Mouse (Mus musculus): ENCODE measurements around the gene Txnip. TPM values are rescaled to one million over a fixed set of nuclear protein-coding genes. Genes with fewer than 3 reads are reported as not detected.
"Not testable (repeated sequence)": the region's sequence is repeated elsewhere in the genome, so short reads cannot be mapped to it uniquely, and the experiment has no call there.

Txnip gene
- polyA plus RNA-seq (2015; fragmentation: Nextera tagmentation; extraction: Ambion mirVana), result 468 and 502 TPM in 2 replicates

DNA sequence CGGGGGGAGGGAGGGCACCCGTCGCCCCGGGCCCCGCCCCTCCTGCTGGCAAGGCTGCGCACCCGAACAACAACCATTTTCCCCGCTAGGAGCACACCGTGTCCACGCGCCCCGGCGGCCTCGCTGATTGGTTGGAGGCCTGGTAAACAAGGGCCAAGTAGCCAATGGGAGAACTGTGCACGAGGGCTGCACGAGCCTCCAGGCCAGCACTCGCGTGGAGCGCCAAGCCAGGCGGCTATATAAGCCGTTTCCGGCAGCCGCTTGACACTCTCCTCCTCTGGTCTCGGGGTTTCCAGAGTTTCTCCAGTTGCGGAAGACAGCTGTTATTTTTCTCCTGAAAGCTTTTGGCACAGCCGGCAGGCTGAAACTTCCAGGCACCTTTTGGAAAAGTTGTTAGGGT, at the start of gene Txnip:
TSS of gene Txnip (plus strand) at position 264 of the 400 bp plus-strand sequence.
- peaks cover 29% of the 10 kb centered on the region for H3K36me3 ChIP-seq (ENCODE audit: insufficient read depth, low read length)
- H3K9ac ChIP-seq (replicated peaks; ENCODE audit: low read depth), result peak within 1 kb of the TSS; percentile 100
- 0% methylated on average over 26 of the region's 26 CpGs for WGBS
- DNase-seq (ENCODE audit: low spot score), result peak; percentile 99
- peak within 1 kb of the TSS; percentile 90 for H3K4me3 ChIP-seq (ENCODE audit: low read depth, low read length)
- peak; percentile 91 for ATAC-seq
- peak within 1 kb of the TSS; percentile 99 for H3K27ac ChIP-seq (ENCODE audit: low read length)
- no peaks in the 10 kb centered on the region for H3K27me3 ChIP-seq (replicated peaks; ENCODE audit: insufficient read depth, low read length)
- peak within 1 kb of the TSS; percentile 82 for H3K4me2 ChIP-seq (replicated peaks; ENCODE audit: low read depth, low read length)
- TF ChIP-seq CTCF (IDR thresholded peaks at IDR 0.05) (peak; percentile 69), EP300 (IDR thresholded peaks at IDR 0.05) (peak; percentile 95)
- H3K4me1 ChIP-seq (ENCODE audit: insufficient read depth, low read depth, low read length), result peaks cover 11% of the 10 kb centered on the region; the same call in 1 of the 2 replicates
- no peaks in the 10 kb centered on the region for H3K9me3 ChIP-seq (ENCODE audit: low read length)

DNA sequence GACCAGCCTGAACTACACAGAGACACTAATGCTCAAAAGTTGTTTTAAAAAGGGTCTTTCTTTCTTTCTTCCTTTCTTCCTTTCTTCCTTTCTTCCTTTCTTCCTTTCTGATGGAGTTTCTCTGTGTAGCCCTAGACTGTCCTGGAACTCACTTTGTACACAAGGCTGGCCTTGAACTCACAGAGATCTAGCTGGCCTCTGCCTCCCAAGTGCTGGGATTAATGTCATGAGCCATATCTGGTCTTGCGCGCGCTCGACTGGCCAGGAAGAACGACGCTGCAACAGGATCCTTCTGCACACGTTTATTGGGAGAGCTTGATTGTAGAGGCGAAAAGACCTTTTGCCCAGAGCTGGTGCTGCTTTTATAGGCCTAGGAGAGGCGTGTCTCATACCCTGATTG, 49.8 kb upstream of the Txnip start:
- not testable (repeated sequence) for H3K9me3 ChIP-seq (ENCODE audit: low read length); ATAC-seq; H3K4me3 ChIP-seq (ENCODE audit: low read depth, low read length); H3K27ac ChIP-seq (ENCODE audit: low read length); H3K27me3 ChIP-seq (replicated peaks; ENCODE audit: insufficient read depth, low read length); DNase-seq (ENCODE audit: low spot score); H3K9ac ChIP-seq (replicated peaks; ENCODE audit: low read depth); H3K36me3 ChIP-seq (ENCODE audit: insufficient read depth, low read length); H3K4me2 ChIP-seq (replicated peaks; ENCODE audit: low read depth, low read length); H3K4me1 ChIP-seq (ENCODE audit: insufficient read depth, low read depth, low read length)
- 90% methylated on average over 7 of the region's 9 CpGs for WGBS

DNA sequence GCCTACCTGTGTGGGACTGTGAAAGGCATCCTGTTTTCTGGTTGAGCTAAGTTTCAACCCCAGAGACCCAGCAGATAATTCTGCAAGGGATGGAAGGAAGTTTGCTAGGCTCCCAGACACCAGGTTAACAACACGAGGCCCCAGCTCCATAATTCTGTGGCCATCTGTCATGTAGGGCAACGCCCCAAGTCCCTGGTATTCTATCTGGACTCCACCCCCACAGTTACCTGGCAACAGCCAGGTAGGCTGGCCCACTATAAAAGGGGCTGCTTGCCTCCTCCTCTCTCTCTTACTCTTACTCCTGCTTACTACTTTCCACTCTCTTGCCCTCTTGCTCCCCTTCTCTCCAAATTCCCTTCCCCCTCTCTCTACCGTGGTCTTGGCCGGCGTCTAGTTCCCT, 37.6 kb upstream of the Txnip start:
- Histone ChIP-seq H3K36me3 (ENCODE audit: insufficient read depth, low read length) (no peaks in the 10 kb centered on the region), H3K27ac (ENCODE audit: low read length) (no peak overlapping the region), H3K9ac (replicated peaks; ENCODE audit: low read depth) (no peak overlapping the region), H3K4me1 (ENCODE audit: insufficient read depth, low read depth, low read length) (no peaks in the 10 kb centered on the region), H3K9me3 (ENCODE audit: low read length) (no peaks in the 10 kb centered on the region), H3K27me3 (replicated peaks; ENCODE audit: insufficient read depth, low read length) (no peaks in the 10 kb centered on the region), H3K4me2 (replicated peaks; ENCODE audit: low read depth, low read length) (no peak overlapping the region), H3K4me3 (ENCODE audit: low read depth, low read length) (no peak overlapping the region)
- WGBS, result 33% methylated on average over 5 of the region's 5 CpGs
- no peak for DNase-seq (ENCODE audit: low spot score)
- no peak for TF ChIP-seq EP300 (IDR thresholded peaks at IDR 0.05)
- no peak for TF ChIP-seq CTCF (IDR thresholded peaks at IDR 0.05)
- no peak for ATAC-seq

DNA sequence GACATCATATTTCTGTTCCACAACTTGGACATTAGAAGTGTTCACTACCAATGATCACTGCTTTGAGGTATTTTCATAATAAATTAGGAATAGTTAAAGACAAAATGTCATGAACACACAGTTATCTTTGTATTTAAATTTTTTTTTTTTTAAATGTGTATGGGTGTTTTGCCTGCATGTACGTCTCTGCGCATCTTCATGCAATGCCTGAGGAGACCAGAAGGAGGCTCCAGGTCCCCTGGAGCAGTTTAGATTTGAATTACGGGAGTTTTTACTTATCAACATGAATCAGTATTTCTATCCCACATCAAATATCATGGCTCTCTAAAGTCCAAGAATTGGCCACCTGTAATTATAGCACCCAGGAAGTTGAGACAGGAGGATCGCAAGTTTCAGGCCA, 35.6 kb upstream of the Txnip start:
- WGBS, result 62% methylated on average over 4 of the region's 4 CpGs
- TF ChIP-seq EP300 (IDR thresholded peaks at IDR 0.05), result no peak
- TF ChIP-seq CTCF (IDR thresholded peaks at IDR 0.05), result peak; percentile 61
- Histone ChIP-seq H3K4me3 (ENCODE audit: low read depth, low read length) (no peak overlapping the region), H3K4me2 (replicated peaks; ENCODE audit: low read depth, low read length) (no peak overlapping the region), H3K9ac (replicated peaks; ENCODE audit: low read depth) (no peak overlapping the region), H3K27me3 (replicated peaks; ENCODE audit: insufficient read depth, low read length) (peaks cover 15% of the 10 kb centered on the region), H3K9me3 (ENCODE audit: low read length) (no peaks in the 10 kb centered on the region), H3K4me1 (ENCODE audit: insufficient read depth, low read depth, low read length) (peaks cover 3% of the 10 kb centered on the region), H3K36me3 (ENCODE audit: insufficient read depth, low read length) (no peaks in the 10 kb centered on the region), H3K27ac (ENCODE audit: low read length) (no peak overlapping the region)
- DNase-seq (ENCODE audit: low spot score), result peak; percentile 26
- no peak for ATAC-seq

DNA sequence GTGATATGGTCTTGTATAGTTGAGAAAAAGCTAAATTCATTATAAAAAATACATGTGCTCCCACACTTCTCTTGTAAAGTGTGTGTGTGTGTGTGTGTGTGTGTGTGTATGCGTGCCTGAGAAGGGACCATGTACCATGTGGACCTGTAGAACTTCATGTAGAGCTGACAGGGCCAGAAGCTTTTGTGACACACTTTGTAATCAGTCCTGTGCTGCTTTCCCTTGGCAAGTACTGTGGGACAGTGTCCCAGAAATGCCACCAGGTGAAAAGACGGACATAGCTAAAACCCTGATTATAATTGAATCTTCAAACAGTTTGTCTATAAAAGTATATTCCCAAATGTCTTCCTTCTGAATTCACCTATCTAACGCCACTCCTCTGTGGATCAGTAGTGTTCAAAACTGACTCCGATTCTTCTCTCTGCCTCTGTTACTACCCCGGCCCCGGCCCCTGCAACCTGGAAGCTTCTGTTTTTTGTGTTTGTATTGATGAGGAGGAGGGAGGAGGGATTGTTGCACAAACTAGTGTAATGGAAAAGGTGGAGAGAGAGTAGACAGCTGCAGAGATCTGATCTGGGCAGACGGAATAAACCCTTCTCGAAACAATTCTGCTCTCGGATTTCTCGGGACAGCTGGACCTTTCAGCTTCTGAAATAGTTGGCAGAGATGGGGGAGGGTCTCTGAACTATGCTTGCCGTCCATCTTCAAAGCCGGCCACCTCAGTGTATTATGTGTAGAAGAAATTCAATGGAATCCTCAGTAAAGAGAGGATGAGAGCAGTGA, 33.5 kb upstream of the Txnip start:
- TF ChIP-seq CTCF (IDR thresholded peaks at IDR 0.05), result no peak
- TF ChIP-seq EP300 (IDR thresholded peaks at IDR 0.05), result no peak
- no peaks in the 10 kb centered on the region for H3K9me3 ChIP-seq (ENCODE audit: low read length)
- no peak for ATAC-seq
- H3K4me2 ChIP-seq (replicated peaks; ENCODE audit: low read depth, low read length), result no peak overlapping the region
- no peak overlapping the region for H3K9ac ChIP-seq (replicated peaks; ENCODE audit: low read depth)
- no peaks in the 10 kb centered on the region for H3K36me3 ChIP-seq (ENCODE audit: insufficient read depth, low read length)
- no peak overlapping the region for H3K4me3 ChIP-seq (ENCODE audit: low read depth, low read length)
- 65% methylated on average over 12 of the region's 12 CpGs for WGBS
- no peak overlapping the region for H3K27ac ChIP-seq (ENCODE audit: low read length)
- H3K27me3 ChIP-seq (replicated peaks; ENCODE audit: insufficient read depth, low read length), result peaks cover 30% of the 10 kb centered on the region
- H3K4me1 ChIP-seq (ENCODE audit: insufficient read depth, low read depth, low read length), result peaks cover 6% of the 10 kb centered on the region
- DNase-seq (ENCODE audit: low spot score), result no peak

DNA sequence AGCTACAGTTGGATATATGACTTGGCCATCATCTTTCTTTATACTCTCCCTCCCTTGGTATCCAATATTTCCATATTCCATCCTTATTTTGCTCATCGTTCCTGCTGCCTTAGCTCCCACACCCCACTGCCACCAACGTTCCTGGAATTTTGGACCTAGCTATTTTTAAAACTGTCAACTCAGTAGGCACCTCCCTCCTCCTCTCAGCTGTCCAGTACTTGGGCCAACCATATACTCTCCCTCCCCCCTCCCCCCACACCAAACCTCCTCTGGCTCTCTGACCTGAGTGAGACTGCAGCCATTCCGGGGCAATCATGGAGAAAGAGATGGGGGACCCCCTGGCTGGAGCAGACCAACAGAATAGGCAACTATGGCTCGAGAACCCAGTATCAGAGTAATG, 32.8 kb upstream of the Txnip start, which contains the start of gene Hfe2:
TSS of gene Hfe2 (plus strand) at position 259 of the 400 bp plus-strand sequence.
- no peak for DNase-seq (ENCODE audit: low spot score)
- WGBS, result 57% methylated on average over 4 of the region's 4 CpGs
- Histone ChIP-seq H3K9me3 (ENCODE audit: low read length) (no peaks in the 10 kb centered on the region), H3K9ac (replicated peaks; ENCODE audit: low read depth) (no peak within 1 kb of the TSS), H3K36me3 (ENCODE audit: insufficient read depth, low read length) (no peaks in the 10 kb centered on the region), H3K4me1 (ENCODE audit: insufficient read depth, low read depth, low read length) (peaks cover 6% of the 10 kb centered on the region), H3K4me2 (replicated peaks; ENCODE audit: low read depth, low read length) (no peak within 1 kb of the TSS), H3K27me3 (replicated peaks; ENCODE audit: insufficient read depth, low read length) (peaks cover 30% of the 10 kb centered on the region), H3K27ac (ENCODE audit: low read length) (no peak within 1 kb of the TSS), H3K4me3 (ENCODE audit: low read depth, low read length) (no peak within 1 kb of the TSS)
- TF ChIP-seq CTCF (IDR thresholded peaks at IDR 0.05) (no peak), EP300 (IDR thresholded peaks at IDR 0.05) (no peak)
- no peak for ATAC-seq
